Mouse (Mus musculus) midbrain, postnatal 0 days (tissue): ENCODE data around the gene Vmn2r7. TPM values are rescaled to one million over a fixed set of nuclear protein-coding genes. Genes with fewer than 3 reads are reported as not detected.
"Not testable (repeated sequence)": the region's sequence is repeated elsewhere in the genome, so short reads cannot be mapped to it uniquely, and the experiment has no call there.

Experiments
- ATAC-seq: fragments of 200-750 bp; cut with Nextera tagmentation; 2 replicates; pipeline ENCODE4 v1.8.0; 2017; ENCODE audit warnings: moderate number of reproducible peaks, mild to moderate bottlenecking, moderate TSS enrichment, moderate library complexity; ENCODE audit not compliant: low FRiP score
- DNase-seq: peaks from one replicate; pipeline ENCODE4 v3.0.0-alpha.2; 2015; ENCODE audit warnings: low spot score
- H3K27ac ChIP-seq: fragments of 300-500 bp; sonication (generic); 2 replicates; pipeline ENCODE4 v1.5.1; 2014; ENCODE audit warnings: low read depth, mild to moderate bottlenecking, low read length, mixed read lengths
- H3K27me3 ChIP-seq: fragments of 300-500 bp; sonication (generic); 2 replicates; pipeline ENCODE4 v1.6.1; 2014; ENCODE audit warnings: low read length, control low read depth, mixed read lengths; ENCODE audit not compliant: insufficient read depth
- H3K36me3 ChIP-seq: fragments of 300-500 bp; sonication (generic); 2 replicates; pipeline ENCODE4 v1.6.1; 2014; ENCODE audit warnings: low read length, control low read depth, mixed read lengths; ENCODE audit not compliant: insufficient read depth
- H3K4me1 ChIP-seq: fragments of 300-500 bp; sonication (generic); 2 replicates; pipeline ENCODE4 v1.6.1; 2014; ENCODE audit warnings: mild to moderate bottlenecking, control low read depth, antibody characterized with exemption, low read length, mixed read lengths; ENCODE audit not compliant: insufficient read depth
- H3K4me2 ChIP-seq: fragments of 300-500 bp; sonication (generic); 2 replicates; pipeline ENCODE4 v1.6.1; 2014; ENCODE audit warnings: low read depth, mild to moderate bottlenecking, low read length, mixed read lengths; ENCODE audit not compliant: poor library complexity, severe bottlenecking
- H3K4me3 ChIP-seq: fragments of 300-500 bp; sonication (generic); 2 replicates; pipeline ENCODE4 v1.5.1; 2014; ENCODE audit warnings: low read depth, mild to moderate bottlenecking, low read length, moderate library complexity
- H3K9ac ChIP-seq: fragments of 300-500 bp; sonication (generic); replicated peaks from 2 replicates; pipeline ENCODE4 v1.6.1; 2014; ENCODE audit warnings: mild to moderate bottlenecking, low read length, moderate library complexity, mixed read lengths; ENCODE audit not compliant: poor library complexity, severe bottlenecking
- H3K9me3 ChIP-seq: fragments of 300-500 bp; sonication (generic); 2 replicates; pipeline ENCODE4 v1.6.1; 2016; ENCODE audit warnings: low read length, control low read depth
- CTCF ChIP-seq: IDR thresholded peaks from 2 replicates; pipeline ENCODE4 v1.5.1; 2016; ENCODE audit warnings: antibody characterized with exemption, mild to moderate bottlenecking
- WGBS: fragments of 180-500 bp; shearing (Covaris S2); extraction: QIAGEN DNeasy Blood & Tissue Kit; methylation state at CpG from one replicate; pipeline ENCODE4 v1.1.7; 2014; 5-methylcytosine and 5-hydroxymethylcytosine counted together
- polyA plus RNA-seq: library from polyadenylated mRNA; unstranded; fragments of >200 nt; fragmentation: Nextera tagmentation; extraction: Ambion mirVana; gene quantifications from 2 replicates; pipeline ENCODE4 v1.2.1, GENCODE M21; 2015
- total RNA-seq: library from RNA; depleted of rRNA; stranded (reverse); fragments of >200 nt; gene quantifications from 2 replicates; pipeline ENCODE4 v1.2.3, GENCODE M21; 2014

The Vmn2r7 gene
- total and polyA plus RNA-seq, 2 experiments from 2014 or later: not detected

GRCm38 (mm10) chr3:64831134-64831533 lies 13.4 kb downstream of the Vmn2r7 start:
- no peak for TF ChIP-seq CTCF
- no peaks in the 10 kb centered on the region for H3K4me1 ChIP-seq
- 67% methylated on average over 1 of the region's 1 CpGs for WGBS

DNA sequence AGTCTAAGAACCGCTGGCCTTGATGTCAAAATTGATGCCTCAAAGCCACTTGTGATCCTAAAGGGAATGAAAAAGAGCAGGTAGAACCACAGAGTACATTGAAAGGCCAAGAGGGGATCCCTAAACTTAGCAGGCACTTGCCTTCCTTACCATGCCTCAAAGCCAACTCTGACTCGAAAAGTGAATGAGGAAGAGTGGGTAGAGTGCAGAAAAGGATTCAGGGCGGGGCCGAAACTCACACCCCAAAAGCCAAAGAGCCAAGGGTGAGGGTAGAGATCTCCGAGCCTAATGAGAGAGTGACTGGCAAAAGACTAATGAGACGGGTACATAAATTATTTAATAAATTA lies 53.3 kb downstream of the Vmn2r7 start:
- H3K36me3 ChIP-seq: no peaks in the 10 kb centered on the region
- H3K9ac ChIP-seq: no peak overlapping the region
- WGBS: 45% methylated on average over 6 of the region's 6 CpGs
- no peak for DNase-seq
- no peak overlapping the region for H3K4me2 ChIP-seq
- H3K4me1 ChIP-seq: no peaks in the 10 kb centered on the region
- peak; percentile 57; the same call in 1 of the 2 replicates for ATAC-seq
- no peaks in the 10 kb centered on the region for H3K27me3 ChIP-seq
- H3K9me3 ChIP-seq: no peaks in the 10 kb centered on the region
- H3K4me3 ChIP-seq: no peak overlapping the region
- TF ChIP-seq CTCF: no peak
- H3K27ac ChIP-seq: no peak overlapping the region

More at GRCm38 (mm10) chr3:64831134-64831533, 13.4 kb downstream of the Vmn2r7 start:
- no peak for ATAC-seq
- H3K9me3 ChIP-seq: no peaks in the 10 kb centered on the region
- no peaks in the 10 kb centered on the region for H3K36me3 ChIP-seq
- no peak overlapping the region for H3K9ac ChIP-seq
- H3K4me3 ChIP-seq: no peak overlapping the region
- DNase-seq: no peak
- no peaks in the 10 kb centered on the region for H3K27me3 ChIP-seq
- no peak overlapping the region for H3K27ac ChIP-seq
- H3K4me2 ChIP-seq: no peak overlapping the region

- Histone ChIP-seq H3K27ac (no peak overlapping the region), H3K9me3 (no peaks in the 10 kb centered on the region), H3K36me3 (no peaks in the 10 kb centered on the region), H3K9ac (0 out of 2 replicates have a peak overlapping the region, but pooled peaks have one; percentile 24), H3K4me3 (no peak overlapping the region), H3K4me1 (no peaks in the 10 kb centered on the region), H3K4me2 (no peak overlapping the region), H3K27me3 (no peaks in the 10 kb centered on the region)
- TF ChIP-seq CTCF: peak; percentile 95
- DNase-seq: peak; percentile 71
- ATAC-seq: peak; percentile 78; the same call in 1 of the 2 replicates
- 52% methylated on average over 10 of the region's 10 CpGs for WGBS
Observed at GRCm38 (mm10) chr3:64790509-64791244, 53.9 kb downstream of the Vmn2r7 start.

GRCm38 (mm10) chr3:64782901-64783300 lies 61.7 kb downstream of the Vmn2r7 start:
- TF ChIP-seq CTCF: no peak
- no peak overlapping the region for H3K27ac ChIP-seq
- WGBS: 92% methylated on average over 1 of the region's 1 CpGs
- no peaks in the 10 kb centered on the region for H3K9me3 ChIP-seq
- no peak for ATAC-seq
- no peak overlapping the region for H3K4me3 ChIP-seq
- no peak overlapping the region for H3K9ac ChIP-seq
- H3K27me3 ChIP-seq: no peaks in the 10 kb centered on the region
- DNase-seq: no peak
- no peak overlapping the region for H3K4me2 ChIP-seq
- no peaks in the 10 kb centered on the region for H3K4me1 ChIP-seq
- no peaks in the 10 kb centered on the region for H3K36me3 ChIP-seq

DNA sequence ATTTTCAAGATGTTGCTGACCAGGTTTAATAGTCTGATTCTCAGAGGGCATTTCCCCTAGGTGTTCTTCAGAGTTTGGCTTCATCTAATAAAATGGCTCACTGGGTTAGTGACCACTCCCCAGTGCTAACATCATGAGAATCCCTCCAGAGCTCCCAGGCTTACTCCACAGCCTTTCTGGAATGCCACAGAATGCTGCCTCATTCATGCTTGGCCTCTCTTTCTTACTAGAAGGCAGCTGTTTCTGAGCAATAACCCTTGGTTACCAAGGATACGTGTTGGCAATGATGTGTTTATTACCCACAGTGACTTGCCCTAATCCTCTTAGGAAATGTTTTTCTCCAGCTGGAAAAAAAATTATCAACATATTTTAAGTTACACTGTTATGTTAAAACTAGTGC lies 72.4 kb downstream of the Vmn2r7 start:
- Histone ChIP-seq H3K9me3 (no peaks in the 10 kb centered on the region), H3K9ac (no peak overlapping the region), H3K4me2 (no peak overlapping the region), H3K4me3 (no peak overlapping the region), H3K27me3 (no peaks in the 10 kb centered on the region), H3K4me1 (no peaks in the 10 kb centered on the region), H3K36me3 (no peaks in the 10 kb centered on the region), H3K27ac (no peak overlapping the region)
- DNase-seq (peak; percentile 41), ATAC-seq (no peak)
- TF ChIP-seq CTCF: no peak
- WGBS: 40% methylated on average over 1 of the region's 1 CpGs

GRCm38 (mm10) chr3:64756145-64756544 lies 88.4 kb downstream of the Vmn2r7 start:
- ATAC-seq: no peak
- no peak overlapping the region for H3K4me2 ChIP-seq
- H3K9ac ChIP-seq: no peak overlapping the region
- TF ChIP-seq CTCF: no peak
- H3K4me3 ChIP-seq: no peak overlapping the region
- H3K27me3 ChIP-seq: no peaks in the 10 kb centered on the region
- no peaks in the 10 kb centered on the region for H3K9me3 ChIP-seq
- WGBS: 81% methylated on average over 2 of the region's 2 CpGs
- no peak overlapping the region for H3K27ac ChIP-seq
- no peak for DNase-seq
- H3K36me3 ChIP-seq: no peaks in the 10 kb centered on the region
- no peaks in the 10 kb centered on the region for H3K4me1 ChIP-seq

GRCm38 (mm10) chr3:64727187-64727970 lies 117.2 kb downstream of the Vmn2r7 start:
- ATAC-seq, H3K9me3 ChIP-seq, H3K9ac ChIP-seq, H3K4me3 ChIP-seq, H3K4me1 ChIP-seq, H3K27me3 ChIP-seq, H3K4me2 ChIP-seq, H3K36me3 ChIP-seq, H3K27ac ChIP-seq: not testable (repeated sequence)
- peak; percentile 5 for DNase-seq
- WGBS: 77% methylated on average over 3 of the region's 3 CpGs

GRCm38 (mm10) chr3:64725736-64726135 lies 118.8 kb downstream of the Vmn2r7 start:
- not testable (repeated sequence) for H3K36me3 ChIP-seq, H3K9me3 ChIP-seq, H3K4me2 ChIP-seq, H3K4me3 ChIP-seq, DNase-seq, H3K9ac ChIP-seq, H3K4me1 ChIP-seq, ATAC-seq, H3K27ac ChIP-seq, H3K27me3 ChIP-seq
- 92% methylated on average over 1 of the region's 1 CpGs for WGBS
